Mouse (Mus musculus): ENCODE results near the gene Kmt2a.

DNA sequence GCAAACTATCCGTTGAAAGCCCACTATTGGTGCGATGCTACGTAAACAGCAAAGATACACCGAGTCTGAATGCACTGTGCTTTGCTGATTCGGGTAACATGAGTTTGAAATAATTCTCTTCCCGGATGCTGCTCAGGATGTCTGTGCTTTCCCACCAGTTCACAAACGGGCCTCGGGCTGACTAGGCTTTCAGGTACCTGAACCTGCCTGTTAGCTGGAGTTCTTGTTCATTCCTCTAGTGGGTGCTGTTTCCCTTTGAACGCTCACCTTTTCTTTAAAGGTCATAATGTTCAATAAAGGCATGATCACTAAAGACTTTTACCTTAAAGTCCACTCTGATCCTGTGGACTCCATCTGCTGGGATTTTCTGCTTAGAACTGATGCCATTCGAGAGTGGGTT lies 39.9 kb downstream of the Kmt2a start:
- TF ChIP-seq POLR2A (IDR thresholded peaks at IDR 0.05; ENCODE audit: borderline replicate concordance, insufficient read depth, low read length) (no peak), CTCF (IDR thresholded peaks at IDR 0.05; ENCODE audit: borderline replicate concordance, insufficient read depth, low read depth, low read length) (peak; percentile 58)

Data from cerebellum, adult 2 months (tissue).